Mouse (Mus musculus) heart, postnatal 10 days (tissue): ENCODE measurements around the gene Dpp6. TPM values are rescaled to one million over a fixed set of nuclear protein-coding genes. Genes with fewer than 3 reads are reported as not detected.

ENCODE experiments used
- DNase-seq, 2 experiments: peaks; one replicate each; pipeline ENCODE4 v3.0.0; 2021
- intact Hi-C: fragments of 180-260 bp; cut with DNase I; formaldehyde crosslinking; loops from one replicate; pipeline ENCODE4 v1.15.1; 2025
- total RNA-seq, 2 experiments: library from RNA; stranded (reverse); gene quantifications; 2 replicates each; pipeline ENCODE4 v1.2.3; 2021

The Dpp6 gene
- total RNA-seq, 2 experiments from 2014 or later = 0.10 TPM; not detected in 1

GRCm38 (mm10) chr5:27348181-27349095 is 531.4 kb downstream of the Dpp6 start:
- DNase-seq = no peak
- intact Hi-C loops = no loop called here

DNA sequence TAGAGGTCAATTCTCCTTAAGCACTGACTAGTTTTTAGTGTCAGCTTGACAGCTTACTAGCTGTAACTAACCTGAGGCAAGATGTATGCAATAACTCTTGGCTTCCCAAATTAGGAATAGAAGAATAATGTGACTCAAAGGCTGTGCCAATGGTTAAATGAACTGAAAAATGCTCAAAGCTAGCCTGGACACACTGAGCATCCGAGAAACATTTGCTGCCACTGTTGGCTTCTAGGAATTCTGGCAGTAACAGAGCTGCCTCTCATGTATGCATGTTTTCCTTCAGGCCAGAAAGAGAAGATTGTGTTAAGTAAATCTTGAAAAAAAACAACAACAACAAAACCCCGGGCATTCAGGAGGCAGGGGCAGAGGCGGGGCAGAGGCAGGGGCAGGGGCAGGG is 540.6 kb downstream of the Dpp6 start:
- DNase-seq = no peak
- intact Hi-C loops = no loop called here

DNA sequence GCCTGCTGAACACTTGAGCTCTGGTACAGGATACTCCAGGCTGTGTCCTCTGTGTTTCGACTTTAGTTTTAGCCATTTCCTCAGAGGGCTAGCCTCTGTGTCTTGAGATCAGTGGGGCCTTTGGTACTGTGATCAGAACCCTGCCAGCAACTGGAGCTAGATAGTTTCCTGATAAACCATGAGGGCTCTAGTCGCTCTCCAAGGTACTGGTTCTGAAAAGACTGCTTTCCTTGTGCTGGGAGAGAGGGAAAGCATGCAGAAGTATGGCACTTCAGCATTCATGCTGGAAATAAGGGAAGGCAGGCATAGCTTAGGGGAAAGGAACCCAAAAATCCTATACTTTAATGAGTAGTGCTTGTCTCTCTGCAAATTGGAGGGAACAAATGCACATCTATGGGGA is 548.9 kb downstream of the Dpp6 start:
- intact Hi-C loops = no loop called here
- DNase-seq = no peak

DNA sequence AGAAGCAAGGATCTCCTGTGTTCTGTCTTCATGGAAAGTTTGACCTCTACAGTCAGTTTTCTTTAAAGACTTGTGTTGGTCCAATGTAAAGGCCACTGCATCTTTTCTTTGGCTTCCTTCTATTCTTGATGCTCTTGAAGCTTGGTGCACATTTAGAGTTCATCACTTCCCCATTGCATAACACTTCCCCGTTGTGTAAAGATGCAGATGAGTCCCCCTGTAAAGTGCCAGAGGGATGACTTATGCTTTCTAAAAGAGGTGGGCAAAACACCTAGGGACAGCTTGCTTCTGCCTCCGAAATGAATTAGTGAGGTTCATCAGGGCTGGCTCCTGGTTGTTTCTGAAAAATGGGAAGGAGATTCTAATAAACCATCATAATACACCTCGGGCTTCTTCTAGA is 553.8 kb downstream of the Dpp6 start:
- intact Hi-C loops = no loop called here
- DNase-seq = no peak

GRCm38 (mm10) chr5:27373931-27374330 is 556.9 kb downstream of the Dpp6 start:
- no peak for DNase-seq
- intact Hi-C loops = no loop called here

- peak; percentile 4 to 5 for DNase-seq
- intact Hi-C loops = no loop called here
Observed at GRCm38 (mm10) chr5:27375841-27376240, 558.8 kb downstream of the Dpp6 start.

DNA sequence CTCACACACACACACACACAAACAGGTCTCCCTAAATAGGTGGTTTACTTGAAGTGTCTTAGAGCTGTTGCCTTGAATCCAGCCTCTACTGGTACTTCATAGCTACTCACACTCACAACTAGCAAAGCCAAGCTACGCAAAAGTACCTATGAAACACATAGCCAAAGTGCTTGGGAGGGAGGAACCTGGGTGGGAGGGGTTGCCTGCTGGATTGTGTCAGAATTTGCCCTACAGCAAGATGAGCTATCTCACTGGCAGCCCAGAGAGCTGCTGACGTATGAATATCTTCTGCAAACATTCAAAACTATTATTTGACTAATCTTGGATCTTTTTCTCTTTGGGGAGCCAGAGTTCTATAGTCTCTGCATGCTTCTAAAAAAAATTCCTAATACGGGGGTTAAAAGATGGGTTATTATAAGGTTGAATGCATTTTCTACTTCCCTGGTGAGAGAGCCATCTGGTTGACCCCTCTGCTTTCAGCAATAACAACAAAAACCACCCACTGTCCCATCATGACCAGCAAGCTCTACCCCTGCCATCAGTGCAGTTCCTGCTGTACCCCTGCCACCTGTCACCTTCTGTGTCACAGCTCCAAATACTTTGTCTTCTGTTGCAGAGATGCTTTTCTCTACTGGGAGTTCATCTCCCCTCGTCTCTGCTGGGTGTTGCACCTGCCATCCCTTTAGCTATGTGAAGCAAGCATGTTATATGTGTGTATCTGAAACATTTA is 563.8 kb downstream of the Dpp6 start:
- no peak for DNase-seq
- intact Hi-C loops = no loop called here

DNA sequence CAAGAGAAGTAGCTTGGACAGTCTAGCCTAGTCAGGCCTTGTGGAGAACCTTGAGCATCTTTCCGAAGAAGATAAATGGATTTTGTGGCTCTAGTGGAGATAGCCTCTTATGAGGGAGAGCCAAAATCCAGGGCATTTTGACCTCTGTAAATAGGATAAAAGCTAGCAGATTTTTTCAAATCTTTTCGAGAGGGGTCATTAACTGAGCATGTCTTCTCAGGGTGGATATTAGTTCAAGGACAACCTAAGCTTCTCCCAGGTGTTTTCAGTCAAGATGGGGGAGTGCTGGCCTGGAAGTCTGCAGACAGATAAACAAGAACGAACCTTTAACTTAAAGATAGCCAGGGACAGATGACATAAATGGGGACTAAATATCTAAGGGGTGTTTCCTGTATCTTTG is 581.4 kb downstream of the Dpp6 start:
- no peak for DNase-seq
- intact Hi-C loops = no loop called here

DNA sequence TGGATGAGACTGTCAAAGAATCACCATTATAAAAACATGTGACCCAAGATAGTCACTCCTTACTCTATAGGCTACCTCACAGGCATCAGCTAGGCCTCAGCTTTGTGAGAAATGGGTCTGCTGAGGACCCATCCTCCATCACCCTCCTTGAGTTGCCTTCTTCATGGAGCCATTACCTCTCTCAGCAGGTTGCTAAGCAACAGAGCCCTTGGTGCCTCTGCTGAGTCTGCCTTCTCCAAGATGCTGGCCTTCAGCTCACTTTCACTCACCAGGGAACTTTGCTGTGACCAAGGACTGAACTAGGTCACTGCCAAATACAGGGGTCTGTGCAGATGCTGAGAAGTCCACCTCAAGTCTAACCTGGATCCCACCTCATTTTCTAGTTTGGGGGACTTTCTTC is 582.1 kb downstream of the Dpp6 start:
- DNase-seq = no peak
- intact Hi-C loops = no loop called here

DNA sequence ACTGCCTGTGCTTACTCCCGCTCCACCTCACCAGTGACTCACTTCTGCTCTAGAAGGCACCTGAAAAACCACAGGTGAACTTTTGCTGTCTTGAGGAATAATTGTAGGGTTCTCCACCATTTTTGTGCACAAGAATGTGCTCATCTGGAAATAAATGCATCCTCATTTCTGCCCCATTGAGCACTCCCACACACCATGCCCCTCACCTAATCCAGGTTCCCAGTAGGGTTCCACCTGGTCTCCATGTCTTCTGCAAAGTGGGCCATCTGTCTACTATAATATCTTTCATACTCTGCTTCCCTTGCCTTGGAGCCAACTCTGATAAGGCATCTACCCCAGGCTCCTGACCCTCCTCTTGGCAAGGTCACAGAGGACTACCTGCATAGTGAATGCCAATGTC is 585.6 kb downstream of the Dpp6 start:
- intact Hi-C loops = no loop called here
- DNase-seq = no peak

GRCm38 (mm10) chr5:27408854-27409253 is 591.9 kb downstream of the Dpp6 start:
- intact Hi-C loops = no loop called here

GRCm38 (mm10) chr5:27413023-27413422 is 596.0 kb downstream of the Dpp6 start:
- intact Hi-C loops = no loop called here
- DNase-seq = peak; percentile 42 to 45

More at GRCm38 (mm10) chr5:27408854-27409253, 591.9 kb downstream of the Dpp6 start:
- DNase-seq = no peak

DNA sequence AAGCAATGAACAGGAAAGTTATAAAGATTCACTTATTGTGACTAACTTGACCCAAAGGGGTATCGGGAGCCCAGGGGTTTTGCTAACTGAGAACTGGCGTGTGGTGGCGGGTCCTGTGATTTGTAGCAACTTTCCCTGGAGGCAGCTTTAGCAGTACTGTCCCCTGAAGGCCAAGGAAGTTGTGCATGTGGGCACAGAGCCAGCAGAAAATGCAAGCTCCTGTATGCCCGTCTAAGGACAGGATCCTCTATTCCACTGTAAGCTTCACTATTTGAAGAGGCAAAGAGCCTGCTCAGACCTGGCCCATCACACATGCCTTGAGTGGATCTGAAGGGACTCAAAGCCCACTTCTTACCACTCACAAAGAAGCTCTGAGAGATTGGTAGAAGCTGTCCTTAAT is 598.5 kb downstream of the Dpp6 start:
- intact Hi-C loops = no loop called here

GRCm38 (mm10) chr5:27416571-27416970 is 599.6 kb downstream of the Dpp6 start:
- intact Hi-C loops = loop anchor here (2.0 kb wide), 1 partner anchor 340 kb away; no protein-coding TSS in a partner anchor
- peak; percentile 10 to 16 for DNase-seq

More for the DNA sequence above, 598.5 kb downstream of the Dpp6 start:
- no peak for DNase-seq

DNA sequence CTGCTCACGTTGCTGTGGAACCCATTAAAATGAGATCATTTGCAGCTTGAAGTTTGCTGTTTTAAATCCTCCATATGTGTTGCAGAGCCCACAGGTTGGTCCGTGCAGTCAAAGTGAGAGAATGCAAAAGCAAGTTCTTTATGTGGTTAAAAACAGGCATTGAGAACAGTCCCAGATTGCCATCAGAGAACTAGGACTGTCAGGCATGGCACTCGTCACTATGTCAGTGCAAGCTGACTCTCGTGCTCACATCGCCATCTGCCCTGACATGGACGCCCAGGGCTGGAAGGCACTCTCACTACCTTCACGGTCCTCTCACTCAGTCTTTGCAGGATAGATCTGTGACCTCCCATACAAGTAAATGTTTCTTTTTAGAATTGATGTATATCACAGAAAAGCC is 600.4 kb downstream of the Dpp6 start:
- intact Hi-C loops = loop anchor here (2.0 kb wide), 1 partner anchor 341 kb away; no protein-coding TSS in a partner anchor
- DNase-seq = no peak

DNA sequence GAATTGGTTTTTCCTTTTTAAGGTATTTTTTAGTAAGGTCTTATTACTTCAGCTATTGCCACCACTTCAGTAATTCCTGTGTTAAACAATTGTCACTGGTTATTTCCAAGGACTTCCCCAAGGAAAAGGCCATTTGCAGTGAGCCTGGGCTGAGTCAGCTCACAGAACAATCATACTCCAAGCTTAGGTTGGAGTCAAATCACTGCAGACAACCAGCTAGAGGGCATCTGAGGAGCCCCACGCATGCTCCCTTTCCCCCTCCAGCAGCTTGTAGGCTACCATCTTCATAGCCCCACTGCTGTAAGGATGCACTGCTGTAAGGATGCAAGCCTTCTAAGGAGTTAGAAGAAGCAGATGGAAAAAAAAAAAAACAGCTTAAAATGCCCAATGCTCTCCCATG is 601.9 kb downstream of the Dpp6 start:
- intact Hi-C loops = no loop called here
- DNase-seq = no peak

DNA sequence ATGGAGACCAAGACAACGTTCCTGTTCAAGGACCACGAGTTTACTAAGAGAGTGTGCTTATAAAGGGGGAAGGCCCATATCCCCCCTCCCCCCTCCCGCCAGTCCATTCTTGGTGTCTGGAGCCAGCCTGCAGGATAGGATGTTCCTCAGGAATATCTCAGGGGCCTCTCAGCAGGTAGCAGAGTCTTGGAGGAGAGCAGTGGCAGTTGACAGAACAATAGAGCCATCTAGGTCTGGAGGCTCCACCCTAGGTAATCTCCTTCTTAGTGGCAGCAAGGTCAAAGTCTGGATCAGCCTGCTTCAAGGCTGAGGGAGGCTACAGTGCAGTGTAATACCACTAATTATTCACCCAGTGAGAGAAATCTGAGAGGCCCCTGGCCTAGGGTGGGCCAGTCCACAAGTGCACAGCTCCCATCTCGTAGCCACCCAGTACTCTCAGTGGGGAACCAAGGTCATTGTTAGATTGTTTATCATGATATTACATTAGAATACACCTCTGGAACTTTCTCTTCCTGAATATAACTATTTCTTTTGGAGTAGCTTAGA is 604.2 kb downstream of the Dpp6 start:
- DNase-seq = no peak
- intact Hi-C loops = no loop called here

DNA sequence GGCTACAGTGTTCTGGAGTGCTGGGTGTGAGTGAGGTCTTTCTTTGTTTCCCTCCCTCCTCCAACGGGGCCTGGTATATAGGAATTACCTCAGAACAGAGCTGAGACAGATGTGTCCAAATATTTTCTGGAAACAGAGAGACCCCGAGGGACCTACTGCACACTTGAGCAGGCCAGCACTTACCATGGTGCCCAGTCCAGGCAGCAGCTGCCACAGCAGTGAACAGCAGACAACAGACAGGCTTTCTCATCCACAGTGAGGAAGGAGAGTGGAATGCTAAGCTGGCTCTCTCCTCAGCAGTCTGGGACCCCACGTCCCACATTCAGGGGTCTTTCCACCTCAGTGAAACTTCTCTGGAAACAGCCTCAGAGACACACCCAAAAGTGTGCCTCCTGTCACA is 606.8 kb downstream of the Dpp6 start:
- DNase-seq = no peak
- intact Hi-C loops = no loop called here

DNA sequence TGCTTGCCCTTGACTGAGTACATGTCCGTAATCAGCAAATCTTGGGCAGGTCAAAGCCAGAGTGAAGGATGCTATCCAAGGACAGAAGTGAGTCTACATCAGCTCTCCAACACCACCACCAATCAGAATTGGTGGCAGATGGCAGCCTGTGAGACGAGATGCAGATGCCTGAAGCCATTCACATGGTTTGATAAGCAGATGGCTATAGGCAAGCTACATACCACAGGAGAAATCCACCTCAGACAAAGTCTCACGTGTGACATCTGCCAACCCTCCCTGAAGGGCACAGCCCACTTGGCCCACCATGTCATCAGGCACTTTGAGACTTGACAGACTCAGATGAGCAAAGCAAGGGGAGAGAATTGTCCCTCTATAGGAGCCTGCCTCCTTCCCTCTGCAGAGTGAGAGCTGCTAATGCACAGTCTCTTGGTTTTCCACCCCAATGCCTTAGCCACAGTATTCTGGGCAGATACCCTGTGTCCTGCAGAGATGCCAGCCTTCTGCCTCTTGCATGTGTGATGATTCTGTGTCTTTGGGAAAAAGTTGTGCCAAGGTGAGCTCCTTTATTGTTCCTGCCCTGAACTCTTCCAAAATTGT is 607.6 kb downstream of the Dpp6 start:
- DNase-seq = no peak
- intact Hi-C loops = no loop called here

GRCm38 (mm10) chr5:27426200-27426599 is 609.2 kb downstream of the Dpp6 start:
- no peak for DNase-seq
- intact Hi-C loops = no loop called here

GRCm38 (mm10) chr5:27433584-27433983 is 616.6 kb downstream of the Dpp6 start:
- intact Hi-C loops = no loop called here
- no peak for DNase-seq
